Mouse (Mus musculus): ENCODE results near the gene Pkn3. TPM values are rescaled to one million over a fixed set of nuclear protein-coding genes. Genes with fewer than 3 reads are reported as not detected.
"Not testable (repeated sequence)": the region's sequence is repeated elsewhere in the genome, so short reads cannot be mapped to it uniquely, and the experiment has no call there.

Gene Pkn3
- polyA plus RNA-seq, 1 experiment = 29.0 TPM

DNA sequence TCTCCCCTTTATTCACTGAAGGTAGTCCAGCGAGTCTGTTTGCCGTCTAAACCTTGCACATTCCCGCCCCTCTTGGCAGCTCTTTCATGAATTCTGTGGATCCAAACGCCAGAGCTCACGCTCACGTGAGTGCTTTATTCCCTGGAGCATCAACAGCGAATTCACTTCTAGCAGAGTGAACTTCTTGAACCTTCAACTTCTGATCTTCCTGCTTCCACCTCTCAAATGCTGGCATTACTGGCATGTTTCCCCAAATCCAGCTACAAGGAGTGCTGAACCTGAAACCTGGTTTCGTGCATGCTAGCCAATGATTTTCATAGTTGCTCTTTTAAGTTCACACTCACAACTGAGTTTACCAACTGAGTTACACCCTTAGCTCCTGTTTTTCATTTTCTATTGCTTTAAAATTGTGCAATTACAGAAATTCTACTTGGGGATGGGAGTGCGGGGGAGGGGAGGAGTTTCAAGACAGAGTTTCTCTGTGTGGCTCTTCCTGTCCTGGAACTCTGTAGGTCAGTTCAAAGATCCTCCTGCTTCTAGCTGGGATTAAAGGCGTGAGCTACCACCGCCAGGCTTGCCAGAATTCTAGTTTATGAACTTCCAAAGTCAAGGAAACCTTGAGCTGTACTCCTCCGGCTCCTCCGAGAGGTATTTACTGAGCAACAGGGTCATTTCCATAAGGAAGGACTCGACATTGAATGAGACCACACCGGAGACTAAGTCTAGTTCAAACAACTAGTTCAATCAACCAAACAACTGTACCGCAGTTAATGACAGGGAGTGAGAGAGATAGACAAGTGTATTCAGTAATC, 55.5 kb downstream of the Pkn3 start:
- TF ChIP-seq CTCF (IDR thresholded peaks at IDR 0.05; ENCODE audit: insufficient read depth, low read length) = no peak
- no peak for TF ChIP-seq POLR2A (IDR thresholded peaks at IDR 0.05; ENCODE audit: borderline replicate concordance, extremely low read depth, low read depth, low read length)
- whole genome bisulfite sequencing = 15% methylated on average over 16 of the region's 16 CpGs

DNA sequence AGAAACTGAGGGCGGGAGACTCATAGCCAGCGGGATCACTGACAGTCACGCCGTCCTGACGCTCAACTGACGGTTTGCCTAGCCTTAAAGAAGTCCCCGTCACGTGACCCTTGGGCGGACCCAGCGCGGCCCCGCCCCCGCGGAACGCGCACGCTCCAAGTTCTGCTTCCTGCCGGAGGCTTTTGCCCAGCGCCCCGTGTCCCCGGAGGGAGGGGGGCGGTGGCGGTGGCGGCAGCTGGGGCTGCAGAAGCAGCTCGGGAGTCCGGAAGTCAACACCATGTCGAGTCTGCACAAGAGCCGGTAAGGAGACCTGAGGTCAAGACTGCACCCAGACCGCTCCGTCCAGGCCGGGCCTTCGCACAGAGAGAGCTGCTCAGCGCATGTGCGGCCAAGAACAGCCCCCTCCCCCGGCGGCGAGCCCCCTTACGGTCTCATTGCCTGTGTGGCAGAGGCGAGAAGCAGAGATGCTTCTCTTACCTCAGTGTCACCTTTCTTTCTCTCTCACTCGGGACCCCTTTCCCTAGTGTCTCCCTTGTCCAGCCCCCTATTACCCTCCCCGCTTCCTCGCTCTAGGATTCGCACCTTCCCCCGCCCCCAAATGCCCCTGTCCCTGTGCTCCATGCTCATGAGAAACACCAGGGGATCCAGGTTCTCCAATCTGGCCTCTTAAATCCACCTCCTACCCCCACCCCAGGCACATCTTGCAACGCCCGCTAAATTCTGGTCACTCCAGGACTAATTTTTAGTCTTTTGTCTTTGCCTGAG, 56.3 kb downstream of the Pkn3 start, which contains the start of gene Tbc1d13:
Gene Tbc1d13, plus strand, starts transcription at position 134 of the 765 bp plus-strand sequence.
- Histone ChIP-seq H3K4me3 (replicated peaks; ENCODE audit: extremely low read depth, low read depth, low read length) (peak within 1 kb of the TSS; percentile 86), H3K4me1 (ENCODE audit: control insufficient read depth, insufficient read depth, low read length) (0 out of 2 replicates have a peak, but pooled peaks cover 6% of the 10 kb centered on the region)
- DNase-seq = peak; percentile 99
- WGBS = under 1% methylated on average over 46 of the region's 46 CpGs
- TF ChIP-seq CTCF (IDR thresholded peaks at IDR 0.05; ENCODE audit: insufficient read depth, low read length) (no peak), POLR2A (IDR thresholded peaks at IDR 0.05; ENCODE audit: borderline replicate concordance, extremely low read depth, low read depth, low read length) (peak; percentile 97; the same call in 1 of the 2 replicates)

More for the DNA sequence above, 55.5 kb downstream of the Pkn3 start:
- Histone ChIP-seq H3K4me1 (ENCODE audit: control insufficient read depth, insufficient read depth, low read length) (0 out of 2 replicates have a peak, but pooled peaks cover 6% of the 10 kb centered on the region), H3K4me3 (replicated peaks; ENCODE audit: extremely low read depth, low read depth, low read length) (peak overlapping the region; percentile 38)
- DNase-seq = peak; percentile 23

DNA sequence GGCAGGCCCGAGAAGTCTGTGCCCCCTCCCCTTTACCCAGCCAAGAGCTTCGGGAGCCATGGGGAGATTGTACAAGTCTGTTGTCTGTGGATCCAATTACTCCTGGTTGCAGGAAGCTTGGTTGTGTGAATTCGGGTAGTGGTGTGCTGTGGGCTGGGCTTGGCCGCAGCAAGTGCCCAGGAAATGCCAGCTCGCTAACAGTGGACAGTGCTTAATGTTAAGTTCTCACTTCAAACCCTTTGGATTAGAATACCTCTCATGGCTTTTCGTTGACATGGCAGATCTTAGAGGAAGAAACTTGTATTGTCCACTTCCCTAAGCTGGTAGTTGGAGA, 56.9 kb downstream of the Pkn3 start:
- TF ChIP-seq POLR2A (IDR thresholded peaks at IDR 0.05; ENCODE audit: borderline replicate concordance, extremely low read depth, low read depth, low read length) (no peak), CTCF (IDR thresholded peaks at IDR 0.05; ENCODE audit: insufficient read depth, low read length) (no peak)
- 3% methylated on average over 6 of the region's 6 CpGs for WGBS
- DNase-seq = no peak

DNA sequence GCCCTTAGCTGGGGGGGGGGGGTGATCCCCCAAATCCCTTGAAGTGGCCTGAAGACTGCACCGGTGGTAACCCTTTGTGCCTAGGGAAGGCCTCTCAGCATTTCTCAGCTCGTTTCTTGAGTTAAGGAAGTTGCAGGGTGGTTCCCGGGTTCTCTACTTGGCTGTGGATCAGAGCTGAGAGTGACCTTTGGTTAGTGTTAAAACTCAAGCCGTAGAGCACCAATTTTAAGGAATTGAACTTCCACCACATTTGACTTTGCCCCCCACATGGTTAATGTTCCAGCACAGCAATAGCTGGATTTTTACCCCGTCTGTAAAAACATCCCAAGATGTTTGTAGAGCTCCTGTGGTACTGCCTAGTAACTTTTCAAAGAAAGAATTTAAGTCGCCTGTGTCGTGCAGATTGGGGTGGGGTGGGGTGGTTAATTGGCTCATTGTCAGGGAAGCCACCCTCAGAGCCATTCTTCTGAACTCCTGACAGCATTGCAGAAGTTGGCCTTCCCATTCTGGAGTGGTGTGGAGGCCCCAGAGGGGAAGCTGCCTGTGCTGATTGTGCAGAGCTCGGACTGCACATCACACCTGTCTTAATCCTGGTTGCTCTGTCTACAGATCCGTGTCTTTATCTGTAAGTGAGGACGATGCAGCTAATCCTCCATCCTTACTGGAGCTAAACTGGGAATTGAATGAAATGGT, 57.6 kb downstream of the Pkn3 start:
- 32% methylated on average over 10 of the region's 10 CpGs for WGBS
- H3K4me3 ChIP-seq (replicated peaks; ENCODE audit: extremely low read depth, low read depth, low read length) = no peak overlapping the region
- no peak for DNase-seq
- TF ChIP-seq POLR2A (IDR thresholded peaks at IDR 0.05; ENCODE audit: borderline replicate concordance, extremely low read depth, low read depth, low read length) (no peak), CTCF (IDR thresholded peaks at IDR 0.05; ENCODE audit: insufficient read depth, low read length) (no peak)
- H3K4me1 ChIP-seq (ENCODE audit: control insufficient read depth, insufficient read depth, low read length) = 0 out of 2 replicates have a peak, but pooled peaks cover 6% of the 10 kb centered on the region

More for the DNA sequence above, 56.9 kb downstream of the Pkn3 start:
- Histone ChIP-seq H3K4me1 (ENCODE audit: control insufficient read depth, insufficient read depth, low read length) (0 out of 2 replicates have a peak, but pooled peaks cover 6% of the 10 kb centered on the region), H3K4me3 (replicated peaks; ENCODE audit: extremely low read depth, low read depth, low read length) (peak overlapping the region; percentile 86)

DNA sequence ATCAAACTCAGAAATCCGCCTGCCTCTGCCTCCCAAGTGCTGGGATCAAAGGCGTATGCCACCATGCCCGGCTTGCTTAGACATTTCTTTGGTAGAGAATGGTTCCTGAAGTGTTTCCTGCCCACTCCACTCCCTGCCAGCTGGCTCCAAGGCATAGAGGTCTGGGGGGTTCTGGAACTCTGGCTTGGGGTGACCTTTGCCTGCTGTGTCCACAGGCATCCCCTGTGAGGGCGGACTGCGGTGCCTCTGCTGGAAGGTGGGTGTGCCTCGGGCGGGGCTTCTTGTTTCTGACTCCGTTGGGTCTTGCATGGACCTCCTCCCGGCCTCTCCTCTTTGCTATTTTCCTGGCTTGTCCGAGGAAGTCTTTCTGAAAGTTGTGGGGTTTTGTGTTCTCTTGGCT, 59.0 kb downstream of the Pkn3 start:
- Histone ChIP-seq H3K4me1 (ENCODE audit: control insufficient read depth, insufficient read depth, low read length) (0 out of 2 replicates have a peak, but pooled peaks cover 6% of the 10 kb centered on the region), H3K4me3 (replicated peaks; ENCODE audit: extremely low read depth, low read depth, low read length) (no peak overlapping the region)
- DNase-seq = no peak
- 72% methylated on average over 10 of the region's 10 CpGs for WGBS
- no peak for TF ChIP-seq POLR2A (IDR thresholded peaks at IDR 0.05; ENCODE audit: borderline replicate concordance, extremely low read depth, low read depth, low read length)
- no peak for TF ChIP-seq CTCF (IDR thresholded peaks at IDR 0.05; ENCODE audit: insufficient read depth, low read length)

DNA sequence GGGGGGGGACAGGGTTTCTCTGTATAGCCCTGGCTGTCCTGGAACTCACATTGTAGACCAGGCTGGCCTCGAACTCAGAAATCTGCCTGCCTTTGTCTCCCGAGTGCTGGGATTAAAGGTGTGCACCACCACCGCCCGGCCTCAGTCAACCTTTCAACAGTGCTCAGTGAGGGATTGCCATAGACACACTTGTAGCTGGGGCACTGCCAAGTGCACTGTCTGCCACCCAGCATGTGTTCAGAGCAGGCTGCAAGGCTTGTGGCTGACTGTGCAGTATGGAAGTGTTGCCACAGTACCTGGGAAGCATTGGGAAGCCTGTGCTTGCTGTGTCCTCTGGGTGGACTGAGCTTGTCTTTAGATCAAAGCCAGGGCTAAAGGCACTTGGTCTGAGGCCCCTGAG, 62.5 kb downstream of the Pkn3 start:
- H3K4me1 ChIP-seq (ENCODE audit: control insufficient read depth, insufficient read depth, low read length); DNase-seq; H3K4me3 ChIP-seq (replicated peaks; ENCODE audit: extremely low read depth, low read depth, low read length): not testable (repeated sequence)
- WGBS = 85% methylated on average over 4 of the region's 4 CpGs

Other genes with a start within 250 kb of the Pkn3 start
- 8.4 and 9.5 TPM in 2 replicates for gene Cercam, start 208.5 kb upstream of the Pkn3 start, polyA plus RNA-seq (2012; rRNA removed)
- gene Odf2, start 188.5 kb upstream of the Pkn3 start, polyA plus RNA-seq (2012; rRNA removed) = 27.3 and 35.5 TPM in 2 replicates
- gene Gle1, start 142.3 kb upstream of the Pkn3 start, polyA plus RNA-seq (2012; rRNA removed) = 20.4 and 27.1 TPM in 2 replicates
- 299 and 313 TPM in 2 replicates for gene Sptan1, start 112.1 kb upstream of the Pkn3 start, polyA plus RNA-seq (2012; rRNA removed)
- gene Wdr34, start 28.8 kb upstream of the Pkn3 start, polyA plus RNA-seq (2012; rRNA removed) = 27.1 and 31.3 TPM in 2 replicates
- gene Set, start 20.3 kb upstream of the Pkn3 start, polyA plus RNA-seq (2012; rRNA removed) = 35.5 and 39.7 TPM in 2 replicates
- gene Zdhhc12, start 16.0 kb downstream of the Pkn3 start, polyA plus RNA-seq (2012; rRNA removed) = 63.0 and 65.3 TPM in 2 replicates
- gene Zer1, start 46.9 kb downstream of the Pkn3 start, polyA plus RNA-seq (2012; rRNA removed) = 52.0 and 56.6 TPM in 2 replicates
- 43.3 and 56.6 TPM in 2 replicates for gene Tbc1d13, start 56.1 kb downstream of the Pkn3 start, polyA plus RNA-seq (2012; rRNA removed)
- gene Endog, start 93.8 kb downstream of the Pkn3 start, polyA plus RNA-seq (2012; rRNA removed) = 58.1 and 87.9 TPM in 2 replicates
- 18.3 and 18.8 TPM in 2 replicates for gene Spout1, start 100.8 kb downstream of the Pkn3 start, polyA plus RNA-seq (2012; rRNA removed)
- 23.5 and 51.9 TPM in 2 replicates for gene Kyat1, start 128.2 kb downstream of the Pkn3 start, polyA plus RNA-seq (2012; rRNA removed)
- gene Lrrc8a, start 160.0 kb downstream of the Pkn3 start, polyA plus RNA-seq (2012; rRNA removed) = 56.5 and 66.7 TPM in 2 replicates
- 11.6 and 18.8 TPM in 2 replicates for gene Gm28035, start 162.9 kb downstream of the Pkn3 start, polyA plus RNA-seq (2012; rRNA removed)
- 16.0 and 23.9 TPM in 2 replicates for gene Phyhd1, start 188.5 kb downstream of the Pkn3 start, polyA plus RNA-seq (2012; rRNA removed)
- gene Gm28038, start 203.4 kb downstream of the Pkn3 start, polyA plus RNA-seq (2012; rRNA removed) = not detected in 2 replicates
- 21.1 and 22.2 TPM in 2 replicates for gene Dolk, start 208.7 kb downstream of the Pkn3 start, polyA plus RNA-seq (2012; rRNA removed)
- 27.3 and 28.1 TPM in 2 replicates for gene Nup188, start 208.7 kb downstream of the Pkn3 start, polyA plus RNA-seq (2012; rRNA removed)